Mouse (Mus musculus) limb, embryonic 15.5 days (tissue): ENCODE measurements at regions not wholly inside any gene's neighbourhood (a gene's known extent, or its start where the extent isn't known, plus 50 kb on each side); places are given as distances from the start of the nearest gene placed in this dataset.

Source experiments
- ATAC-seq: fragments of 200-750 bp; cut with Nextera tagmentation; 2 replicates; pipeline ENCODE4 v1.8.0; 2017; ENCODE audit warnings: low read depth, moderate TSS enrichment; ENCODE audit not compliant: insufficient number of reproducible peaks, low FRiP score, low TSS enrichment
- H3K27ac ChIP-seq: fragments of 300-500 bp; sonication (generic); 2 replicates; pipeline ENCODE4 v1.5.1; 2015; ENCODE audit warnings: moderate library complexity, mild to moderate bottlenecking, inconsistent platforms
- H3K27me3 ChIP-seq: fragments of 300-500 bp; sonication (generic); 2 replicates; pipeline ENCODE4 v1.6.1; 2015; ENCODE audit warnings: inconsistent platforms
- H3K36me3 ChIP-seq: fragments of 300-500 bp; sonication (generic); 2 replicates; pipeline ENCODE4 v1.6.1; 2015; ENCODE audit warnings: inconsistent platforms
- H3K4me1 ChIP-seq: fragments of 300-500 bp; sonication (generic); 2 replicates; pipeline ENCODE4 v1.6.1; 2015; ENCODE audit warnings: inconsistent platforms
- H3K4me2 ChIP-seq: fragments of 300-500 bp; sonication (generic); 2 replicates; pipeline ENCODE4 v1.6.1; 2015; ENCODE audit warnings: mild to moderate bottlenecking, inconsistent platforms
- H3K4me3 ChIP-seq: fragments of 300-500 bp; sonication (generic); 2 replicates; pipeline ENCODE4 v1.5.1; 2015; ENCODE audit warnings: mild to moderate bottlenecking, inconsistent platforms
- H3K9ac ChIP-seq: fragments of 300-500 bp; sonication (generic); 2 replicates; pipeline ENCODE4 v1.6.1; 2015; ENCODE audit warnings: inconsistent platforms
- H3K9me3 ChIP-seq: fragments of 300-500 bp; sonication (generic); 2 replicates; pipeline ENCODE4 v1.6.1; 2016; ENCODE audit warnings: inconsistent platforms
- WGBS: fragments of 180-500 bp; shearing (Covaris S2); methylation state at CpG from one replicate; pipeline ENCODE4 v1.1.7; 2015; 5-methylcytosine and 5-hydroxymethylcytosine counted together

- Histone ChIP-seq H3K4me3 (no peak overlapping the region), H3K9me3 (no peaks in the 10 kb centered on the region), H3K27me3 (no peaks in the 10 kb centered on the region), H3K4me1 (peaks cover 36% of the 10 kb centered on the region), H3K9ac (no peak overlapping the region), H3K4me2 (no peak overlapping the region), H3K27ac (peak overlapping the region; percentile 89), H3K36me3 (no peaks in the 10 kb centered on the region)
- 72% methylated on average over 9 of the region's 9 CpGs for WGBS
- no peak for ATAC-seq
Measured at GRCm38 (mm10) chr3:52181326-52182101, 76.6 kb upstream of the Maml3 start.

DNA sequence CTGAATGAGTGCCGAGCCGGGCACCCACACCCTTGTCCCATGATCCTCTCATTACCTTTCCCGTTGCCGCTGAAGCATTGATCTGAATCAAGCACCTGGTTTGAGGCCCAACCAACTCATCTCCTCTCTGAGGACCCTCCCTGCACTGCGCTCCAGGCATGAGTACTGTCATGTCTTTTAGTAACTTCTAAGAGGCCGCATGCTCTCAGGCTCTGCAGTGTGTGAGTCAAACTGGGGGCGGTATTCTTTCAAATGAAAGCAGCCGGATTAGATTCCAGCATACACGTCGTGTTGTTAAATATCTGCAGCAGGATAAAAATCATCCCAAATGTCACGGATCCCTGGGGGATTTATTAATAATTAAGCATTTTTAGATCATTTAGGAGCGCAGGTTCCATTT lies 79.4 kb upstream of the Maml3 start:
- WGBS: 77% methylated on average over 12 of the region's 12 CpGs
- H3K4me2 ChIP-seq: no peak overlapping the region
- no peaks in the 10 kb centered on the region for H3K9me3 ChIP-seq
- peaks cover 36% of the 10 kb centered on the region for H3K4me1 ChIP-seq
- H3K36me3 ChIP-seq: no peaks in the 10 kb centered on the region
- ATAC-seq: no peak
- H3K27me3 ChIP-seq: no peaks in the 10 kb centered on the region
- H3K9ac ChIP-seq: no peak overlapping the region
- H3K27ac ChIP-seq: no peak overlapping the region
- H3K4me3 ChIP-seq: no peak overlapping the region

DNA sequence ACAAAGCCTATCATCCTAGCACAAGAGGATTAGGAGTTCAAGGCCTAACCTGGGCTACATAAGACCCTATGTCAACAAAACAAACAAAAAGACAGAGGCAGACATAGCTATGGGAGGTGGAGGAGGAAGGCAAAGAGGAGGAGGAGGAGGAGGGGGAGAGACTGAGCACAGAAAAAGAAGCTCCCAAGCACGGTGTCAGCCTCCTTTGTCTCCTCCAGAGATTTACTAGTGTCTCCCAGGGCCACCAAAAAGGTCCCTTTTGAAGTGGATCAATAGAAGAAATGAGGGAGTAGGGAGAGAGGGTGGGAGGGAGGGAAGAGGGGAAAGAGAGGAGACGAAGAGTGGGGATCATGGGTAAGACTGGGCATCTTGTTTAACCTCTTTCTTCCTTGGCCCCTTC lies 80.5 kb upstream of the Maml3 start:
- Histone ChIP-seq H3K27me3 (no peaks in the 10 kb centered on the region), H3K9ac (no peak overlapping the region), H3K36me3 (no peaks in the 10 kb centered on the region), H3K4me2 (no peak overlapping the region), H3K9me3 (no peaks in the 10 kb centered on the region), H3K4me1 (peaks cover 25% of the 10 kb centered on the region), H3K27ac (no peak overlapping the region), H3K4me3 (no peak overlapping the region)
- WGBS: 46% methylated on average over 2 of the region's 2 CpGs
- ATAC-seq: no peak

DNA sequence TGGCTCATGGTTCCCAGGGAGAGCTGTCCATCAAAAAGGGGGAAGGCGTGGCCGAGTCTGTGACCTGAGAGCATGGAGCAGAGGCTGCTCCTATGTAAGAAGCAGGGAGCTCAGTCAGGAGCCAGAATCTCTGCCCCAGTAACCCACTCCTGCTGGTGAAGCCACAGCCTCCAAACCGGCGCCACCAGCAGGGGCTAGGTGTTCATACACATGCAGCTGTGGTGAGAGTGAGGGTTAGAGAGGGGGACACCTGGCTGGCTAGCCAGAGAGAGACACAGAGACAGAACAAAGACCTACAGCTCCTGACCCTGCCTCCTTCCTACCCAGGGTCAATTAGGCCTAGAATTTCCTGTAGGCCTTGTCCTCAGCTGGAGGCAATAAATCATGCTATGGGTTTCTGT lies 80.7 kb upstream of the Foxo1 start:
- no peaks in the 10 kb centered on the region for H3K27me3 ChIP-seq
- WGBS: 51% methylated on average over 4 of the region's 4 CpGs
- ATAC-seq: no peak

GRCm38 (mm10) chr3:52188303-52188702 lies 79.8 kb upstream of the Foxo1 start:
- no peak overlapping the region for H3K4me2 ChIP-seq
- peaks cover 16% of the 10 kb centered on the region for H3K4me1 ChIP-seq
- no peak overlapping the region for H3K4me3 ChIP-seq
- H3K36me3 ChIP-seq: no peaks in the 10 kb centered on the region
- H3K27ac ChIP-seq: no peak overlapping the region
- H3K9me3 ChIP-seq: no peaks in the 10 kb centered on the region
- H3K9ac ChIP-seq: no peak overlapping the region
- no peak for ATAC-seq
- WGBS: 81% methylated on average over 6 of the region's 6 CpGs
- H3K27me3 ChIP-seq: no peaks in the 10 kb centered on the region

More for the DNA sequence above, 80.7 kb upstream of the Foxo1 start:
- Histone ChIP-seq H3K27ac (no peak overlapping the region), H3K9ac (no peak overlapping the region), H3K4me1 (peaks cover 11% of the 10 kb centered on the region), H3K4me3 (no peak overlapping the region), H3K36me3 (no peaks in the 10 kb centered on the region), H3K4me2 (no peak overlapping the region), H3K9me3 (no peaks in the 10 kb centered on the region)

GRCm38 (mm10) chr3:52189016-52189415 lies 79.1 kb upstream of the Foxo1 start:
- ATAC-seq: no peak
- Histone ChIP-seq H3K36me3 (no peaks in the 10 kb centered on the region), H3K4me3 (no peak overlapping the region), H3K4me1 (peaks cover 16% of the 10 kb centered on the region), H3K27ac (no peak overlapping the region), H3K4me2 (no peak overlapping the region), H3K9ac (no peak overlapping the region), H3K27me3 (no peaks in the 10 kb centered on the region), H3K9me3 (no peaks in the 10 kb centered on the region)
- 89% methylated on average over 6 of the region's 6 CpGs for WGBS

DNA sequence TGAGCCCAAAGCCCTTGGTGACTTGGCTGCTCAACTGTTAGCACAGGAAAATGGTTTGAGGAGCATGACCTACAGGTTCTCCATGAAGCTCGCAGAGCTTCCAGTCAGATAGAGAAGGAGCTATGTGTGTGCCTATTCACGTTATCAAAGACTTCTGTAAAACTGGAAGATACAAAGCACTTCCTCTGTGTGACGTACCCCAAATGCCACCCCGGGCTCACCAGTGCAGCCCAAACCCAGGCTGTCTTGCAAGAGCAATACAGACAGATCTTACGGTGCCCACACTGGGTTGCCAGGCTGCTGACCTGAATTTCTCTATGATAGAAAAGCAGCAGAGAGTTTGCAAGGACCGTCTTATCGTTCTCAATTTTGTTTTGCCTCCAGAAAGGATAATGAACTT lies 78.1 kb upstream of the Foxo1 start:
- H3K4me2 ChIP-seq: no peak overlapping the region
- no peak overlapping the region for H3K27ac ChIP-seq
- 89% methylated on average over 7 of the region's 7 CpGs for WGBS
- no peak overlapping the region for H3K9ac ChIP-seq
- peaks cover 16% of the 10 kb centered on the region for H3K4me1 ChIP-seq
- H3K9me3 ChIP-seq: no peaks in the 10 kb centered on the region
- no peak for ATAC-seq
- no peak overlapping the region for H3K4me3 ChIP-seq
- no peaks in the 10 kb centered on the region for H3K36me3 ChIP-seq
- no peaks in the 10 kb centered on the region for H3K27me3 ChIP-seq

GRCm38 (mm10) chr3:52193026-52193425 lies 75.1 kb upstream of the Foxo1 start:
- H3K27ac ChIP-seq: no peak overlapping the region
- no peaks in the 10 kb centered on the region for H3K36me3 ChIP-seq
- no peak for ATAC-seq
- no peaks in the 10 kb centered on the region for H3K27me3 ChIP-seq
- no peak overlapping the region for H3K9ac ChIP-seq
- H3K4me1 ChIP-seq: peaks cover 14% of the 10 kb centered on the region
- H3K9me3 ChIP-seq: no peaks in the 10 kb centered on the region
- WGBS: 48% methylated on average over 7 of the region's 7 CpGs
- no peak overlapping the region for H3K4me2 ChIP-seq
- H3K4me3 ChIP-seq: no peak overlapping the region

DNA sequence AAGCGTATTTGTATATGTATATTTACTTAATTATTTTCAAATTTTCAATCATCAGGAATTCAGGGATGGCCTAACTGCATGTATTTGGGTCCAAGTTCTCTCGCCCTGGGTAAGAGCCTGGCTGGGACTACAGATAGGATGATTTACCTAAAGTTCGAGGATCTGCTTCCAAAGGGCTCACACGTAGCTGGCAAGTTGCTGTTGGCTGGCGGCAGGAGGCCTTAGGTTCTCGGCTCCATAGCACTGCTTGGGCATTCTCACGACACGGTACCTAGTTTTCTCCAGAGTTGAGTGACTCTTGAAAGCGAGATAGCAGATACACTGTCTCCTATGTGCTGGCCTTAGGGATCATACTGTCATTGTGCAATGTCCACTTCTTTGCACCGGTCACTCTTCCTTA lies 73.9 kb upstream of the Foxo1 start:
- Histone ChIP-seq H3K4me2 (no peak overlapping the region), H3K9ac (no peak overlapping the region), H3K27ac (no peak overlapping the region), H3K27me3 (no peaks in the 10 kb centered on the region), H3K36me3 (no peaks in the 10 kb centered on the region), H3K4me1 (peaks cover 17% of the 10 kb centered on the region), H3K9me3 (no peaks in the 10 kb centered on the region), H3K4me3 (no peak overlapping the region)
- WGBS: 89% methylated on average over 10 of the region's 10 CpGs
- ATAC-seq: no peak

GRCm38 (mm10) chr3:52195486-52195885 lies 72.7 kb upstream of the Foxo1 start:
- no peak overlapping the region for H3K9ac ChIP-seq
- H3K4me1 ChIP-seq: peaks cover 21% of the 10 kb centered on the region
- no peaks in the 10 kb centered on the region for H3K27me3 ChIP-seq
- no peak overlapping the region for H3K4me3 ChIP-seq
- H3K9me3 ChIP-seq: no peaks in the 10 kb centered on the region
- H3K4me2 ChIP-seq: no peak overlapping the region
- ATAC-seq: no peak
- 73% methylated on average over 3 of the region's 3 CpGs for WGBS
- H3K36me3 ChIP-seq: no peaks in the 10 kb centered on the region
- H3K27ac ChIP-seq: no peak overlapping the region

GRCm38 (mm10) chr3:52196047-52196935 lies 71.8 kb upstream of the Foxo1 start:
- Histone ChIP-seq H3K9ac (peak overlapping the region; percentile 45), H3K27ac (peak overlapping the region; percentile 63), H3K36me3 (no peaks in the 10 kb centered on the region), H3K4me1 (peaks cover 21% of the 10 kb centered on the region), H3K4me2 (peak overlapping the region; percentile 84), H3K27me3 (no peaks in the 10 kb centered on the region), H3K9me3 (no peaks in the 10 kb centered on the region), H3K4me3 (peak overlapping the region; percentile 48)
- peak; percentile 50; the same call in 1 of the 2 replicates for ATAC-seq
- 5% methylated on average over 29 of the region's 39 CpGs for WGBS

DNA sequence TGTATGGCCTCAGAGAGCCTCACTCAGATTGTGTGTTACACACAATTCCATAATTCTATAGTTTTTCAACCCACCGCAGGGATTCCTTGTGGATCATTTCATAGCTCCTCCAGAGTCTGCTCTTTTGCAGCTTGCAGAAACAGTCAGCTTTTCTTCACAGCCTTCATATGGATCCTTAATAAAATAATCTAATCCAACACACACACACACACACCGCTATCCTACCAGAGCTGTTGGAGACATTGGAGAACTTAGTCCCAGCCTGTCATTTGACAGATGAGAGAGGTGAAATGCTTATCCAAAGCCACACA lies 71.2 kb upstream of the Foxo1 start:
- no peak for ATAC-seq
- H3K4me3 ChIP-seq: no peak overlapping the region
- no peaks in the 10 kb centered on the region for H3K27me3 ChIP-seq
- H3K4me2 ChIP-seq: peak overlapping the region; percentile 84; the same call in 1 of the 2 replicates
- no peaks in the 10 kb centered on the region for H3K9me3 ChIP-seq
- H3K4me1 ChIP-seq: peaks cover 21% of the 10 kb centered on the region
- H3K27ac ChIP-seq: peak overlapping the region; percentile 61; the same call in 1 of the 2 replicates
- H3K36me3 ChIP-seq: no peaks in the 10 kb centered on the region
- 69% methylated on average over 2 of the region's 2 CpGs for WGBS
- H3K9ac ChIP-seq: no peak overlapping the region
